Mouse (Mus musculus) stomach, embryonic 15.5 days (tissue): Measurements from ENCODE around the gene Shroom3. TPM values are rescaled to one million over a fixed set of nuclear protein-coding genes. Genes with fewer than 3 reads are reported as not detected.

Experiments
- ATAC-seq: fragments of 200-750 bp; cut with Nextera tagmentation; 2 replicates; pipeline ENCODE4 v1.8.0; 2017; ENCODE audit warnings: low read depth, moderate number of reproducible peaks, moderate TSS enrichment; ENCODE audit not compliant: insufficient read depth, low FRiP score
- H3K27ac ChIP-seq: fragments of 300-500 bp; sonication (generic); 2 replicates; pipeline ENCODE4 v1.5.1; 2015; ENCODE audit warnings: mild to moderate bottlenecking, inconsistent platforms
- H3K27me3 ChIP-seq: fragments of 300-500 bp; sonication (generic); replicated peaks from 2 replicates; pipeline ENCODE4 v1.6.1; 2015; ENCODE audit warnings: inconsistent platforms
- H3K36me3 ChIP-seq: fragments of 300-500 bp; sonication (generic); 2 replicates; pipeline ENCODE4 v1.6.1; 2015; ENCODE audit warnings: inconsistent platforms
- H3K4me1 ChIP-seq: fragments of 300-500 bp; sonication (generic); 2 replicates; pipeline ENCODE4 v1.6.1; 2015; ENCODE audit warnings: inconsistent platforms
- H3K4me2 ChIP-seq: fragments of 300-500 bp; sonication (generic); 2 replicates; pipeline ENCODE4 v1.6.1; 2015; ENCODE audit warnings: mild to moderate bottlenecking, inconsistent platforms
- H3K4me3 ChIP-seq: fragments of 300-500 bp; sonication (generic); replicated peaks from 2 replicates; pipeline ENCODE4 v1.5.1; 2015; ENCODE audit warnings: inconsistent platforms
- H3K9ac ChIP-seq: fragments of 300-500 bp; sonication (generic); 2 replicates; pipeline ENCODE4 v1.6.1; 2015; ENCODE audit warnings: inconsistent platforms
- H3K9me3 ChIP-seq: fragments of 300-500 bp; sonication (generic); 2 replicates; pipeline ENCODE4 v1.6.1; 2016; ENCODE audit warnings: inconsistent platforms
- WGBS: fragments of 180-500 bp; shearing (Covaris S2); methylation state at CpG from one replicate; pipeline ENCODE4 v1.1.7; 2015; 5-methylcytosine and 5-hydroxymethylcytosine counted together
- polyA plus RNA-seq: library from polyadenylated mRNA; unstranded; fragments of >200 nt; fragmentation: Nextera tagmentation; extraction: Ambion mirVana; gene quantifications from 2 replicates; pipeline ENCODE4 v1.2.1, GENCODE M21; 2015

The Shroom3 gene
- polyA plus RNA-seq, 1 experiment from 2014 or later, result 12.3 TPM

DNA sequence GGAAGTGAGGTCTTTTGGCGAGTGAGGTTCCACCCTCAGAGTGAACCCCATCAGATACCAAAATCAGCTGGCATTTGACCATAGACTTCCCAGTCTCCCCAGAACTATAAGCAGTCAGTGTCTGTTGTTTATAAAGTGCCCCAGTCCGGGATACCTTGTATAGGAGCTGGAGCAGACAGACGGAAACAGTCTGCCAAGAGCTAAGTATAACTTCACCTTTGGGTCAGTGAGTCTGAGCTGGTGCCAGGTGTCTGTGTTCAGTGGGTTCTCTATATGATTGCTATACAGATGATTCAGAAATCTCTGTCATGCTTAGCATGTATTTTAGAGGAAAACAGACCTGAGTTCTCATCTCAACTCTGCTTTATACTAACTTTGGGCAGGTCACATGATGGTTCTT is 308.9 kb downstream of the Shroom3 start:
- no peak overlapping the region for H3K9ac ChIP-seq

DNA sequence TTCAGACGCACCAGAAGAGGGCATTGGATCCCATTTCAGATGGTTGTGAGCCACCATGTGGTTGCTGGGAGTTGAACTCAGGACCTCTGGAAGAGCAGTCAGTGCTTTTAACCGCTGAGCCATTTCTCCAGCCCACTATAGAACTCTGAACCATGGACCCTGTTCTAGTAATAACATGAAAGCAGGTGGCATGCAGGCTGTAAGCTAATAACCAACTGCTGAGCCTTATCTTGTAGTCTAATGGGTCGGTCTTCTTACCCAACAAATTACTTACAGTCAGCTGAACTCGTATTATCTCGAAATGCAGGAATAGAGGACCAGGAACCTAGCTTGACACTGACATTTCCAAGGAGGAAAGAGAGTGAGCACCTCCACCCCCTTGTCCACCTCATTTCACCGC is 311.1 kb downstream of the Shroom3 start:
- Histone ChIP-seq H3K36me3 (no peaks in the 10 kb centered on the region), H3K4me3 (no peak overlapping the region), H3K4me1 (peaks cover 13% of the 10 kb centered on the region; the same call in 1 of the 2 replicates), H3K9ac (no peak overlapping the region), H3K27me3 (no peaks in the 10 kb centered on the region), H3K9me3 (no peaks in the 10 kb centered on the region), H3K27ac (no peak overlapping the region), H3K4me2 (no peak overlapping the region)
- no peak for ATAC-seq
- 81% methylated on average over 6 of the region's 6 CpGs for WGBS

More for the DNA sequence above, 308.9 kb downstream of the Shroom3 start:
- no peaks in the 10 kb centered on the region for H3K9me3 ChIP-seq
- H3K4me1 ChIP-seq, result peaks cover 12% of the 10 kb centered on the region; the same call in 1 of the 2 replicates
- no peak overlapping the region for H3K4me2 ChIP-seq
- no peak for ATAC-seq
- H3K4me3 ChIP-seq, result no peak overlapping the region
- 0 out of 2 replicates have a peak overlapping the region, but pooled peaks have one; percentile 9 for H3K27ac ChIP-seq
- no peaks in the 10 kb centered on the region for H3K27me3 ChIP-seq
- no peaks in the 10 kb centered on the region for H3K36me3 ChIP-seq
- 50% methylated on average over 3 of the region's 3 CpGs for WGBS

DNA sequence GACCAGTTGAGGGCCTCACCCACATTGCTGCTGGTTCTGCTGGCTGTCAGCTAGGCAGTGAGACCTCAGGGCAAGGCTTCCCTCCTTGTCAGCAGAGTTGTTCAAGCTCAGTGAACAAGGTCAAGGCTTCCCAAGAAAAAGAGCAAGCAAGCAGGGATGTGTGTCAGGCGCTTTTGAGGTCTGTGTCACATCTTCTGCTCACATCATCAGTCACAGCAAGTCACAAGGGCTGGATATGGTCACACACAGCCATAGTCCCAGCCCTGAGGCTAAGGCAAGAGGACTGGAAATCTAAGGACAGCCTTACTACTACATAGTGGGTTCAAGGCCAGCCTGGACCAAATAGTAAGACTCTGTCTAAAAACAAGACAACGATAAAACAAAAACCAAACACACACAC is 311.6 kb downstream of the Shroom3 start:
- Histone ChIP-seq H3K27me3 (no peaks in the 10 kb centered on the region), H3K9ac (no peak overlapping the region), H3K36me3 (no peaks in the 10 kb centered on the region), H3K4me2 (no peak overlapping the region), H3K27ac (no peak overlapping the region), H3K4me1 (peaks cover 13% of the 10 kb centered on the region; the same call in 1 of the 2 replicates), H3K9me3 (no peaks in the 10 kb centered on the region), H3K4me3 (no peak overlapping the region)
- no peak for ATAC-seq
- 91% methylated on average over 2 of the region's 2 CpGs for WGBS

DNA sequence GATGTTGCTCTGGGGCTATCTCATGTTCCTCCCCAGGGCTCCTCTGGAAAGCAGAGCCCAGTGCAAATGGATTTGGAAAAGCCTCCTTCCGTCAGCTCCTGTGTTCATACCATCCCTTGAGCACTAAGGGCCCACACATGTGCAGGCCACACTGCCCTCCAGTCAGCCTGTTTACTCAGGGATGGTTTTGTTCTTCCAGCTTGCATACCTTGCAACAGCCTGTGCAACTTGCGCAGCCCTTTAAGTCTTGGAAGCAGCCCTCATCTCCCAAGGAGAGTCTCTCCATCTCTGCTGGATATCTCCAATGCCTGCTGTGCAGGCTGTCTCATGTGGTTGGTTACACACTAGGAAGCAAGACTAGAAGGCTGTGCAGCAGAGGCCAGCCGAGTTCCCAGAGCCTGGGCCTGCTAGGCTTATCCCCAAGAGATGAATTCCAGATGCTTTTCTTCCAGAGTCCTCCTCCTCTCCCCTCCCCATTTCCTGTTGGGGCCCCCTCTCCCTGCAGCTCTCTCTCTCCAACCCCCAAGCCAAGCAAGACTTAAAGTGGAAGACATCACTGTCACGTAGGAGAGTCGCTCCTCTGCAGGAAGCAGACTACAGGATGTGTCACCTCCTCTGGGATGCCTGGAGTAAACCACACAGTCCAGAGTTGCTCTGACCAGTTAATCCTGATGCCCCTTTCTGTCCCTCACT is 314.3 kb downstream of the Shroom3 start:
- peaks cover 23% of the 10 kb centered on the region for H3K4me1 ChIP-seq
- H3K4me3 ChIP-seq, result no peak overlapping the region
- H3K9ac ChIP-seq, result no peak overlapping the region
- no peaks in the 10 kb centered on the region for H3K9me3 ChIP-seq
- ATAC-seq, result peak; percentile 88
- 27% methylated on average over 5 of the region's 5 CpGs for WGBS
- no peak overlapping the region for H3K4me2 ChIP-seq
- no peaks in the 10 kb centered on the region for H3K27me3 ChIP-seq
- H3K27ac ChIP-seq, result peak overlapping the region; percentile 97
- no peaks in the 10 kb centered on the region for H3K36me3 ChIP-seq

DNA sequence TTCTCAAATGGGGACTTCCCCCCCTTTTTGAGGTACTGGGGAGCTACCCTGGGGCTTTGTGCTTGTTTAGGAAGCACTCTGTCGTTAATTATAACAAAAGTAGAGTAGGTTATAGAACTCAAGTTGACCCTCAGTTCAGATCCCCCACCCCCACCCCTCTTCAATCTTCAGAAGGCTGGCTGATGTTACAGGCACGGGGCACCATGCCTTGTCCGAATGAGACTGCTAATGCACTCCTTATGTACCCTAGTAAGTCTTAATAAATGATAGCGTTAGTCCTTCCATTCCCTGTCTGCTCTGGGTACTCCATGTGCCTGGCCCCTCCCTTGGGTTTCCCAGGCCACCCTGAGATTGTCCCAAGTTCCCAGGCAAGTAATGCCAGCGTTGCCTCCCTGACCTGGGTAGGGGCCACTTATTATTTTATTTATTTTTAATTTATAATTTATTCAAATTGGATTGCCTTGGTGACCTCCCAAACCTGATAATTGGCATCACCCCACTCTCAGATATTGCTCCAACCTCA is 315.3 kb downstream of the Shroom3 start:
- no peaks in the 10 kb centered on the region for H3K27me3 ChIP-seq
- no peak for ATAC-seq
- H3K9me3 ChIP-seq, result no peaks in the 10 kb centered on the region
- 31% methylated on average over 5 of the region's 5 CpGs for WGBS
- H3K4me1 ChIP-seq, result peaks cover 23% of the 10 kb centered on the region
- no peaks in the 10 kb centered on the region for H3K36me3 ChIP-seq
- no peak overlapping the region for H3K9ac ChIP-seq
- no peak overlapping the region for H3K4me2 ChIP-seq
- H3K27ac ChIP-seq, result peak overlapping the region; percentile 85
- no peak overlapping the region for H3K4me3 ChIP-seq

DNA sequence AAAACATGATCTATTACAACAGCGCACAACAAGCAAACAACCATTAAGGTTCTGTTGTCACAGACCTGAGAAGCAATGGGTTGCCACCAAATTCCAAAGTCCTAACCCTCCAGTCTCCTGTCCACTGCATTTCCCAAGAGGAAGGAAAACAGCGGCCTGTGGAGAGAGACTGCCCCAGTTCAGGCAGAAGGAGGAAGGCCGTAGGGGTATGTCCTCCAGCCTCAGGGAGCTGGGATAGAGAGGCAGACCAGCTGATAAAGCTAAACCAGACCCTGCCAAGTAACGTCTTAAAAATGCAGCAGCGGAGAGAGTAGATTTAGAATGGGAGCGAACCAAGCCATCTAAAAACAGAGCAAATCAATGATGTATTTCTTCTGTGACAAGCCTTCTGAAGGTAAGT is 316.8 kb downstream of the Shroom3 start:
- 52% methylated on average over 6 of the region's 6 CpGs for WGBS
- Histone ChIP-seq H3K4me1 (peaks cover 23% of the 10 kb centered on the region), H3K36me3 (no peaks in the 10 kb centered on the region), H3K27me3 (no peaks in the 10 kb centered on the region), H3K9me3 (no peaks in the 10 kb centered on the region), H3K4me3 (no peak overlapping the region), H3K4me2 (no peak overlapping the region), H3K27ac (peak overlapping the region; percentile 91), H3K9ac (no peak overlapping the region)
- ATAC-seq, result no peak

DNA sequence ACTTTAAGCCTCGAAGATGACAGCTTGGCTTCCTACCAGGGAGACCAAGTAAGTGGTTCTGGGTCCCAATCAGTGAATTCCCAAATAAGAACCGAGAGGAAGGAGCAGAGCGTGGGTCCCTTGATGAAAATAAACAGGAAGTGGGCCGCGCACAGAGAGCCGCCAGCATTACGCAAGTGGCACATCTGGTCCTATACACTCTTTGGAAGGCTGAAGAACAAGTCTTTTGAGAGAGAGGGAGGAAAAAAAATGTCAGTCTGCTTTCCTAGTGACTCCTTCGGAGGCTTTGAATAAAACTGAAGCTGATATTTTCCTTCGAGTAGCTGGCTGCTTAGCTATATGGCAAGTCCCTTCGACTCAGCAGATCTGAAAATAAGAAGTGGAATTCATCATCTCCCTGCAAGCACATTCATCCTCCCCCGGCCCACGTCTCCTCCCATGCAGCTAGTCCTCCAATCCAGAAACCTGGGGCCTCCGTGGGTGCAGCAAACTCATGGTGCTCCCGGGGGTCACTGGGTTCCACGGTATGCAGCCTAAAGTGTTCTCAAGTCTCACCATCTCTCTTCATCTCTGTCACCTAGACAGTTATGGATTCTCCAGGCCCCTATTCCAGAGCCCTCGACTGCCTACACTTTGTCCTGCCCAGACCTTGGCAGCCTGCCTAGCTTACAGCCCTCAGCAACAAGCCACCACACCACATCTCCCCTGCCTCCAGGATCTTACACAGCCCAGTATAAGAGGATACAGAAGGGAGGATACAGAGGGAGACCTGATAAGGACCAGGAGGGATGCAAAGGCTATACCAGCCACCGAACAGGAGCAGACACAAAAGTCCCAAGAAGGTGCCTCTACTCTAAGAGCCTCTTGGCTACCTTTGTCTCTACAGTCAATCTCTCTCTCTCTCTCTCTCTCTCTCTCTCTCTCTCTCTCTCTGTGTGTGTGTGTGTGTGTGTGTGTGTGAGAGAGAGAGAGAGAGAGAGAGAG is 317.8 kb downstream of the Shroom3 start:
- Histone ChIP-seq H3K36me3 (no peaks in the 10 kb centered on the region), H3K9me3 (no peaks in the 10 kb centered on the region), H3K4me1 (peaks cover 33% of the 10 kb centered on the region), H3K4me3 (no peak overlapping the region), H3K4me2 (no peak overlapping the region), H3K9ac (no peak overlapping the region), H3K27ac (peak overlapping the region; percentile 91), H3K27me3 (no peaks in the 10 kb centered on the region)
- WGBS, result 33% methylated on average over 17 of the region's 17 CpGs
- ATAC-seq, result no peak; the same call in 1 of the 2 replicates

DNA sequence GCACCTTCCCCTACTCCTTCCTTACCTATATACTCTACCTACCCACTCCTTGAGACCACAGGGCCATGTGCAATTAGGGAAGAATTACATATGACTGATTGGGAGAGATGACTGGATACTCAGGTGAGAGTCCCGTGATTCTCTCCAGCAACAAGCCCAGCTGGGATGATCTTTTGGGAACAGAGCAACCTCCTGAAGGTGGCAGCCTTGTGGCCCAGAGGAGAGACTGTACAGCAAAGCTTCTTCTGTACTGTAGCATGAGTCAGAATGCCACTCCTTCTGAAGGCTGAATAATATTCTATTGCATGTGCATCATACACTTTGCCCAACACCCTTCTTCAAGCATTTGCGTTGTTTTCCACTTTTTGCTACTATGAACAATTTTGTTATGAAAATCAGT is 319.4 kb downstream of the Shroom3 start:
- Histone ChIP-seq H3K9me3 (no peaks in the 10 kb centered on the region), H3K27me3 (no peaks in the 10 kb centered on the region), H3K9ac (no peak overlapping the region), H3K27ac (no peak overlapping the region), H3K4me3 (no peak overlapping the region), H3K4me2 (no peak overlapping the region), H3K36me3 (no peaks in the 10 kb centered on the region), H3K4me1 (peaks cover 22% of the 10 kb centered on the region)
- ATAC-seq, result no peak
- 89% methylated on average over 2 of the region's 2 CpGs for WGBS

DNA sequence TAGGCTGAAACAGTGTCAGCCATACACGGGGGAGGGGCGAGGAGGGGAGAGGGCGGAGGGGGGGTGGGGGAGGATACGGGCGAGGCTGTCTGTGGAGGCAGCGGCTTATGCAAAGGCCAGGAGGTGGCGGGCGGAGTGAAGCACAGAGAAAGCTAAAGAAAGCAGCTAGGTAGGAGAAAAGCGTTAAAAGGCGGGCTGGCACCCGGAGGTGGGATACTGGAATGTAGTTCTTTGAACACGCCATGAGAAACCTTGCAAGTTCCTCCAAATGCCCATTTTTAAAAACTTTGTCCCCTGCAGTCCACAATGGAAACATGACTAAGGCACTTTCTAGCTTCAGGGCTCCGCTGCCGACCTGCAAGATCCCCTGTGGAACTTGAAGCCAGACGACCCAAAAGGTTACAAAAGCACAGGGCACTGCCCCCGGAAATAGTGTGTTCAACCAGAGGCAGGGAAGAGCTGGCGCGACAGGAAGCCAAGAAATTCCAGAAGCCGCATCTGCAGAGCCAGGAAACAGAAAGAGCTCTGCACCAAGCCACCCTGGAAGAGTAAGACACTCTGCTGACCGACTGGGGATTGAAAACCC is 322.1 kb downstream of the Shroom3 start:
- no peaks in the 10 kb centered on the region for H3K9me3 ChIP-seq
- peak overlapping the region; percentile 44 for H3K4me2 ChIP-seq
- peak overlapping the region; percentile 46 for H3K27ac ChIP-seq
- H3K4me3 ChIP-seq, result peak overlapping the region; percentile 27
- H3K36me3 ChIP-seq, result no peaks in the 10 kb centered on the region
- H3K27me3 ChIP-seq, result no peaks in the 10 kb centered on the region
- peaks cover 17% of the 10 kb centered on the region for H3K4me1 ChIP-seq
- ATAC-seq, result peak; percentile 57; the same call in 1 of the 2 replicates
- WGBS, result 7% methylated on average over 20 of the region's 20 CpGs
- no peak overlapping the region for H3K9ac ChIP-seq

DNA sequence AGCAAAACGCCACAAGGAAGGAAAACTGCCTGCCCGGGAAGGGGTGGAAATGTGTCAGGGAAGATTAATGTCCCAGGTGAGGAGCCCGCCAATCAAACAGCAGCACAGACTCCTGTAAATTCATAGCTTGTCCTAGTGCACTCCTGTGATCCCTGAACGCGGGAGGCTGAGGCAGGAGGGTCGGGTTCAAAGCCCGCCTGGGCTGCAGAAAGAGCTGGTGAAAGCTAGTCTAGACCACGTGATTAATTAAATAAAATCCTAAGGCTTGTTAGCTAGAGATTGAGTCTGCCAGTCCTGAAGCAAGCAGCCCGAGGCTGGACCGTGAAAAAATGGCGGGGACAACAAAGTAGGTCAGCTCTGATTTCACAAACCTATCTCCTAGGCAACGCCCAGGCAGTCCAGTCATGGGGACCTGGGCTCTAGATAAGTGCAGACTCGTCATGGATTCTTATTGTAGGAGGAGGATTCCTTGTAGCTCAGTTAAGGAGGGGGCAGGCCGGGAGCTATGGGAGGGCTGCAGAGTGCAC is 322.6 kb downstream of the Shroom3 start:
- Histone ChIP-seq H3K4me1 (peaks cover 17% of the 10 kb centered on the region), H3K9ac (no peak overlapping the region), H3K4me3 (peak overlapping the region; percentile 27), H3K27ac (peak overlapping the region; percentile 46), H3K9me3 (no peaks in the 10 kb centered on the region), H3K4me2 (peak overlapping the region; percentile 44), H3K36me3 (no peaks in the 10 kb centered on the region), H3K27me3 (no peaks in the 10 kb centered on the region)
- WGBS, result 47% methylated on average over 14 of the region's 14 CpGs
- ATAC-seq, result peak; percentile 50; the same call in 1 of the 2 replicates

DNA sequence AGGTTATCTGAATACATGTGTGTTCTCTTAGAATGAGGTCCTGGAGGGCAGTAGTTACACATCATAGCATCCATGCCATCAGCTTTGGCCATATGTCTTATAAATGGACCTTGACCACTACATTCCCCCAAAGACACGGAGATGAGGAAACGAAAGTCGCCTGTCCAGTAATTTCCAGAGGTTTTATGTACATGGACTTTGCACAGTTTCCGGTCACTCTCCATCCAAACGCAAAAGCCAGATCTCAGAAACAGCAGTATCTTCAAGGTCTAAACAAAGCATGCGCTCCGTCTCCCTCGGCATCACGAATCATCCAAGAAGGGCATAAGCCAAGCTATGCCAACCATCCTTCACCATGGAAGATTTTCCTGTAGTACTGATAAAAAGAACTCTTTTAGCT is 325.0 kb downstream of the Shroom3 start:
- H3K9ac ChIP-seq, result no peak overlapping the region
- no peaks in the 10 kb centered on the region for H3K9me3 ChIP-seq
- H3K4me2 ChIP-seq, result no peak overlapping the region
- no peaks in the 10 kb centered on the region for H3K36me3 ChIP-seq
- ATAC-seq, result no peak
- 89% methylated on average over 9 of the region's 9 CpGs for WGBS
- peaks cover 11% of the 10 kb centered on the region for H3K4me1 ChIP-seq
- H3K27ac ChIP-seq, result no peak overlapping the region
- H3K4me3 ChIP-seq, result no peak overlapping the region
- H3K27me3 ChIP-seq, result no peaks in the 10 kb centered on the region
